Mouse (Mus musculus) gastrocnemius, adult 2 months (tissue): ENCODE results near the gene Clec16a. TPM values are rescaled to one million over a fixed set of nuclear protein-coding genes. Genes with fewer than 3 reads are reported as not detected.

Source experiments
- DNase-seq: peaks from one replicate; pipeline ENCODE4 v3.0.0; 2022
- H3K27ac ChIP-seq: fragments of 200-600 bp; 2 replicates; pipeline ENCODE4 v1.8.1; 2022; ENCODE audit warnings: mild to moderate bottlenecking
- H3K4me3 ChIP-seq: fragments of 200-600 bp; 2 replicates; pipeline ENCODE4 v1.8.1; 2022; ENCODE audit warnings: mild to moderate bottlenecking, moderate library complexity
- CTCF ChIP-seq: fragments of 200-600 bp; IDR thresholded peaks from 2 replicates; pipeline ENCODE4 v1.8.1; 2022; ENCODE audit warnings: antibody characterized with exemption, mild to moderate bottlenecking, moderate library complexity
- intact Hi-C: fragments of 180-260 bp; cut with DNase I; formaldehyde crosslinking; loops from one replicate; pipeline ENCODE4 v1.15.1; 2025
- total RNA-seq, 2 experiments: library from RNA; stranded (reverse); gene quantifications; 2 replicates each; pipeline ENCODE4 v1.2.3; 2021

Gene Clec16a
- total RNA-seq, 2 experiments from 2014 or later = 60.6 to 72.7 TPM

GRCm38 (mm10) chr16:10774726-10775125 lies 229.6 kb downstream of the Clec16a start:
- TF ChIP-seq CTCF = no peak
- no peak for DNase-seq
- intact Hi-C loops = no loop called here

GRCm38 (mm10) chr16:10776322-10776721 lies 231.2 kb downstream of the Clec16a start:
- peak; percentile 10 for DNase-seq
- intact Hi-C loops = no loop called here
- TF ChIP-seq CTCF = no peak
- Histone ChIP-seq H3K4me3 (no peak overlapping the region), H3K27ac (no peak overlapping the region)

More at GRCm38 (mm10) chr16:10774726-10775125, 229.6 kb downstream of the Clec16a start:
- Histone ChIP-seq H3K27ac (no peak overlapping the region), H3K4me3 (no peak overlapping the region)

DNA sequence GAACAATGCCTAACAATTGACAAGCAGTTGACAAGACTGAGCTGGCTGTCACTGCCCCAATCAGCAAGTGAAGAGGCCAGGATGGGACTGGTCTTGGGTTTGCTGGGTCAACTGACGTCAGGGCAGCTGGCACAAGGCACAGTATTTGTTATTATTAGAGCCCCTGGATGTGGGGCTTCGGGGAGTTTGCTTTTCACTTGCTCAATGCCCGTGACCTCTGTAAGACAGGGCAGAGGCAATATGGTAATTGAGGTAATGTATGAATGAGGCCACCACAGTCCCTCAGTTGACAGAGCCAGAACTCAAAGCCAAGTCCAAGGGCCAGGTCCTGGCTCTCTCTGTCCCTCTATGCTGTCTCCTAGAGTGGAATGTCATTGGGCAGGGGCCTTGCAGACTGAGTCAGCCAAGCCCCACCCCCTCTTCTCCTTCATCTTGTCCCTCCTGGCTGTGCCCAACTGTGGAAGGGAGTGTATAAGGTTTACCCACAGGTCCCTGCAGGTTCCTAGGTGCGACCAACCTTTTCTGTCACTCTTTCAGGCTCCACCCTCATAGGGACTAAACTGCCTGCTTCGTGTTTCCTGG lies 232.5 kb downstream of the Clec16a start:
- TF ChIP-seq CTCF = no peak
- no peak overlapping the region for H3K27ac ChIP-seq
- no peak overlapping the region for H3K4me3 ChIP-seq
- DNase-seq = peak; percentile 11
- intact Hi-C loops = no loop called here

- no peak for TF ChIP-seq CTCF
- no peak for DNase-seq
- Histone ChIP-seq H3K27ac (no peak overlapping the region), H3K4me3 (no peak overlapping the region)
- intact Hi-C loops = no loop called here
Measured at GRCm38 (mm10) chr16:10780631-10781120, 235.5 kb downstream of the Clec16a start.

DNA sequence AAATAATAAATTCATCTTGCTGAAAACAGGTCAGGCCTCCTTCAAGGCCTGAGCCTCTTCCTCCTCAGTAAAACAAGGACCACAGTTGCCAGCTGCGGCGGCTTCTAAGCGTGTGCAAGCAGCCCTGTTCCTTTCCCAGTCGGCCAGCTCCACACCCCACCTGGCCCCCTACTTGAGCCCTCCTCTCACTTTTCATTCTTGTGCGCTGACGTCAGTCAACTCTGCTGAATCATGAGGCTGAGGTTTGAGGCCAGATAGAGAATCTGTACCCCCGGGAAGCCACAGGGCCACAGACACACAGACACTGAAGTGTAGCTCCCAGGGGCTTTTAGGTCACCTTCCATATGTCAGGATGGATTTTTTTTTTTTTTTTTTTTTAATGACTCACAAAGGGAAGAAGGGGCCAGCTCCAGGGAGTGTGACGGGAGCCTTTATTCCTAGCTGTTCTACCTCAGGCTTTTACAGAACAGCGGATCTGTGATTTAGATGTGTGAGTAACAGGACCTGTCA lies 236.8 kb downstream of the Clec16a start:
- TF ChIP-seq CTCF = no peak
- intact Hi-C loops = no loop called here
- Histone ChIP-seq H3K27ac (no peak overlapping the region), H3K4me3 (peak overlapping the region; percentile 84; the same call in 1 of the 2 replicates)
- DNase-seq = peak; percentile 25

DNA sequence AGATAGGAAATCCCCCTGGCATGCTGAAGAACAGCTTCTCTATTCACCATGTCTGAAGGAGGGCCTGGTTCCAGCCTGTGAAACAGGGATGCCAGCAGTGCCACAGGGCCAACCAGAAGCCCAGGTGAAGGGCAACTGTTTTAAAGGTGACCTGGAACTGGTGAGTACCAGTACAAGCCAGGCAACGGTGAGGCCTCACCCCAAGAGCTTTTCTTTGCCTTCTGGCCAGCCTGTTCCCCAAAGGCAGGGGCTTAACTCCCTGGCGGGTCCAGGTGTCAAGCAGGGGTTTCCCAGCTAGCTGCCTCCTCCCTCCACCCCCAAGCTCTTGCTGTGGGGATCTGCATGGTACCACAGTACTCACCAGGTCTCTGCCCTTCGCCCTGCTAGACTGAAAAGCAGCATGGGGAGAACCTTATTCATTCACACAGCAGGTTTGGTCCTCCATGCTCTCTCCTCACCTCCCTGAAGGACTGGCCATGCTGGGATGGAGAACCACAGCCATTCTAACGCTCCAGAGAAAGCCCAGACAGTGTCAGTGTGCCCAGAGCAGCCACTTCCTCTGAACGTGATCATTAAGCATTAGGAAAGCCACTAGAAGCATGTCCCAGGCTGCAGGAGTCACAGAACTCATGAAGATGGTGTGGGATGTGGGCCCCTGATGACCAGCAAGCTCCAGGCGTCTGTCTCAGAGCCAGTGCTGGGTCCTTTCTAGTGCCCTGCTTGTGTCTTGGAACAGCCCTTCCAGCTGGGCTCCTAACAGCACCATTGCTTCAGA lies 237.4 kb downstream of the Clec16a start:
- Histone ChIP-seq H3K27ac (peak overlapping the region; percentile 46), H3K4me3 (peak overlapping the region; percentile 84)
- intact Hi-C loops = no loop called here
- no peak for TF ChIP-seq CTCF
- DNase-seq = peak; percentile 19

- Histone ChIP-seq H3K27ac (peak overlapping the region; percentile 46; the same call in 1 of the 2 replicates), H3K4me3 (peak overlapping the region; percentile 84)
- peak; percentile 30 for DNase-seq
- TF ChIP-seq CTCF = no peak
- intact Hi-C loops = no loop called here
Measured at GRCm38 (mm10) chr16:10783152-10783434, 238.0 kb downstream of the Clec16a start.

- Histone ChIP-seq H3K27ac (no peak overlapping the region), H3K4me3 (peak overlapping the region; percentile 84)
- peak; percentile 7 for DNase-seq
- intact Hi-C loops = no loop called here
- TF ChIP-seq CTCF = no peak
Measured at GRCm38 (mm10) chr16:10783451-10783850, 238.3 kb downstream of the Clec16a start.

DNA sequence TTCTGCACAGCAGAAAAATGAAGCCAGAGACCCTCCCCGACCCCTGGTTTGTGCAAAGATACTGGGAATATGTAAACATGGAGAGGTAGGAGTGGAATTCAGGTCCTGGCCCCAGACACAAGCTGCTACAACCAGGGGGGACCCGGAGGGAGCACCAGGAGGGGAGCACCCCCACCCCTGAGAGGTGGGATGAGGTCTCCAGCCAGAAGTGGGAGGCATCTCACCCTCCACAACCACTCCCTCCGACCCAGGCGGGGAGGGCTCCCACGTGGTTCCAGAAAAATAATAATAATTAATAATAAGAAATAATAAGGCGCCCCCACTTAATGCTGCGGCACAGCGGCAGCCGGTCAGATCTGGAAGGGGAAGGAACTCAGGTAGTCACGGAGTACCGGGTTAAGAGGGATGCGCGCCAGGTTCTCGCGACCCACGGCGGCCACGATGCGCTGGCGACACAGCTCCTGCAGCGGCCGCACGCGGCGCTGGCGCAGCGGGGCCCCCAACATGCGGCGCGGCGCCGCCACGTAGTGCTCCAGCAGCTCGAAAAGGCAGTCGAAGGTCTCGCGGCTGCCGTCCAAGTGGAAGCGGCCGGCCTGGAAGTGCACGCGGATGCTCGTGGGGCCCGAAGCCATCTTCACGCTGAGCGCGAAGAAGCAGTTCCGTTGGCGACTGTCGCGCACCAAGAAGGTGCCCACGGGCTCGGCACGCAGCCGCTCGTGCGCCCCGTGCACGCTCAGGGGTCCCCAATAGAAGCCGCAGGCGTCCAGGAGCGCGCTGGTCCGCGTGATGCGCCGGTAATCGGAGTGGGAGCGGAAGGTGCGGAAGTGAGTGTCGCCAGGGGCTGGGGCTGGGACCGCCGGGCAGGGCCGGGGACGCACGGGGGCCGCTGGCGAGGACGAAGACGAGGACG lies 239.0 kb downstream of the Clec16a start:
- TF ChIP-seq CTCF = peak; percentile 8; the same call in 1 of the 2 replicates
- H3K27ac ChIP-seq = peak overlapping the region; percentile 94
- intact Hi-C loops = loop anchor here (2.0 kb wide), 1 partner anchor 143 kb away; no protein-coding TSS in a partner anchor
- DNase-seq = peak; percentile 63
- peak overlapping the region; percentile 84 for H3K4me3 ChIP-seq

DNA sequence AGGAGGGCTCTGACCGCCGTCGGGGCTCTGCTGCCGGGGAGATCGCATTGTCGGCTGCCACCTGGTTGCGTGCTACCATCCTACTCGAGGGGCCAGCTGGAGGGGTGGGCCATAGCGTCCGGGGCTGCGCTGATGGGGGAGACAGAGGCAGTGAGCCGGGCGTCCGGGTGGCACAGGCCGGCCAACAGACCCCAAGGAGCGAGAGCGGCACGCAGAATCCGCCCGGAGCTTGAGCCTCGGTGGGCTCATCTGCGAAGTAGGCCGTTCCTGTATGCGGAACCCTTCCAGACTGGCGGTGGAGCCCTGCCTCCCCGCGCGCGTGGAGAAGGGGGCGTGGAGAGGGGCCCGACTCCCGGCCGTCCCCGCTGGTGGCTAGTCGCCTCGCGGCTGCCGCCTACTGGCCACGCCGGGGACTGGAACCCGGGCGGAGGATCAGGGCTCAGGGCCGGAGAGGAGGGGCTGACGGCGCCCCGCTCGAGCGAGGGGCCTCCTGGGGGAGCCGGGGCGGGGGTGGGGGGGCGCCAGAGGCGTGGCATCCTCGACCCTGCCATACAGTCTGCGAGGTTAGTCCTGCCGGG lies 239.7 kb downstream of the Clec16a start:
- DNase-seq = peak; percentile 95
- intact Hi-C loops = loop anchor here (1.0 to 2.0 kb wide), 2 partner anchors 144 to 215 kb away; no protein-coding TSS in a partner anchor
- TF ChIP-seq CTCF = peak; percentile 88
- H3K4me3 ChIP-seq = peak overlapping the region; percentile 84
- peak overlapping the region; percentile 94 for H3K27ac ChIP-seq

DNA sequence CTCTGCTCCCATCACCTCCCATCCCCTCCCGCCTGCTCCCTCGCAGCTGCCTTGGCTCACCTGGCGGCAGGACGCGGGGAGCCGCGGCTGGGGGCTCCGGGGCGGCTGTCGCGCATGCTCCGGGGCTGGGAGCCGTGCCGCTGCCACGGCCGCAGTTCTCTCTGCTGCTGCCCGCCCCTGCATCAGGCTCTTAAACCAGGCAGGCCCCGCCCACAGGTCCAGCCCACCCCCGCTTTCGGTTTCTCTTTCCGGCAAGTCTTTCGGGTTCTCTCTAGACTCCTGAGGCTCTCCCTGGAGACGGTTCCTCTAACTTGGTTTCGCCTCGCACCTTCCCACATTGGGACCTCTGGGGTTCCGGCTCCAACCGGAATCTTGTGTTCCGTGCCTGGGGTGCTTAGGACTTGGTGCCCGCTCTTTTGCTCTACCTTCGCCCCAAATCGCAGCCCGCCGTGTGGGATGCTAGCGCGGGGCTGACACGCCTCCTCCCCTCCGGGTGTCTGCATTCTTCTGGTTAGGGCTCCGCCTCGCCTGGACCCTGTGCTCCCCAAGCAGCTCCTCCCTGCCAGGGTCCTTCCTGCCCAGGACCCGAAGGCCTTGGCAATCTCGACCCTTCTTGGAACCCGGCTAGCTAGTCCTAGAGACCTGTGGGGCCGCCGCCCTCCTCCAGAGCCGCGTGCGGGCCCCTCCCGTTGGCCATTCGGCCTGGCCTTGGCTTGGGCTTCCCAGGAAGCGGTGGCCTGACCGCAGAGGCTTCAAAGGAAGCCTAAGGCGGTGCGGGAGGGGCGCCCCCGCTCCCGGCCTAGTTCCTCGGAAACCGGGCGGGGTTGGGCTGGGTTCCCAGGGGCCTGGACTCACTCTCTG lies 240.5 kb downstream of the Clec16a start, which contains the start of gene Socs1:
TSS of gene Socs1 (minus strand) at position 166 of the 861 bp plus-strand sequence.
- Histone ChIP-seq H3K4me3 (peak within 1 kb of the TSS; percentile 84), H3K27ac (peak within 1 kb of the TSS; percentile 94)
- TF ChIP-seq CTCF = no peak; the same call in none of the 2 replicates
- intact Hi-C loops = loop anchor here (1.0 to 2.0 kb wide), 3 partner anchors 59 to 215 kb away; no protein-coding TSS in a partner anchor
- DNase-seq = peak; percentile 92
